In genomic region chr13:100210540-100210939, GRCm38 (mm10) we compare ENCODE assay signal across 9 mouse cellular contexts. TPM values are rescaled to one million over a fixed set of nuclear protein-coding genes. Genes with fewer than 3 reads are reported as not detected.
A peak's percentile ranks its signal among the peaks of the same experiment; 100 is the strongest.
DNase-seq lines count a peak whose midpoint lies in the region; ATAC-seq lines count a peak whose summit lies in the region.
"Had no signal": no experiment of that assay in that cellular context is flagged by ENCODE, and none has a peak within 500 bp of the region (broad histone marks: within the 10 kb centered on the region; RNA-seq: fewer than 3 reads in every experiment).

No protein-coding gene starts in this region.

- no peak overlapping the region for H3K9ac ChIP-seq in midbrain, embryonic 11.5 days (ENCODE audit: low read length)
- no peak overlapping the region for H3K9ac ChIP-seq in limb, embryonic 11.5 days (ENCODE audit: low read length)
- H3K9ac ChIP-seq: embryonic facial prominence, embryonic 15.5 days had no signal

- WGBS in midbrain, embryonic 10.5 days, result 30% methylated on average over 8 of the region's 8 CpGs
- 41% methylated on average over 8 of the region's 8 CpGs for WGBS in midbrain, embryonic 11.5 days
- WGBS in limb, embryonic 11.5 days, result 33% methylated on average over 8 of the region's 8 CpGs

- H3K27me3 ChIP-seq in midbrain, embryonic 10.5 days (ENCODE audit: low read depth, poor library complexity, severe bottlenecking), result no peaks in the 10 kb centered on the region
- no peaks in the 10 kb centered on the region for H3K27me3 ChIP-seq in midbrain, embryonic 11.5 days (ENCODE audit: control insufficient read depth, insufficient read depth, low read length)
- H3K27me3 ChIP-seq in limb, embryonic 11.5 days (ENCODE audit: control insufficient read depth, insufficient read depth, low read length), result no peaks in the 10 kb centered on the region
- H3K27me3 ChIP-seq: embryonic facial prominence, embryonic 15.5 days had no signal

- DNase-seq in midbrain, embryonic 10.5 days (ENCODE audit: low spot score), result peak; percentile 20
- DNase-seq in midbrain, embryonic 11.5 days (ENCODE audit: low spot score, missing footprints), result no peak
- peak; percentile 82 for DNase-seq in adipocyte (ENCODE audit: low spot score)
- peak; percentile 83 for DNase-seq in limb, embryonic 11.5 days (ENCODE audit: low spot score)
- DNase-seq in retina, embryonic 14.5 days (ENCODE audit: low spot score), result peak; percentile 51
- no peak for DNase-seq in right cerebral cortex, adult 2 months (ENCODE audit: low spot score in 2 of 2)
- DNase-seq in frontal cortex, postnatal 36 days (ENCODE audit: low spot score in 2 of 2), result no peak

- no peak for ATAC-seq in midbrain, embryonic 11.5 days (ENCODE audit: low FRiP score)
- peak; percentile 93 for ATAC-seq in granulocyte monocyte progenitor cell, adult 5-6 weeks (replicated peaks; ENCODE audit: poor library complexity, severe bottlenecking)
- ATAC-seq in limb, embryonic 11.5 days (ENCODE audit: insufficient number of reproducible peaks, low FRiP score, low TSS enrichment, low read depth), result no peak

- H3K4me3 ChIP-seq in midbrain, embryonic 10.5 days, result no peak overlapping the region
- no peak overlapping the region for H3K4me3 ChIP-seq in midbrain, embryonic 11.5 days (ENCODE audit: low read depth, low read length)
- no peak overlapping the region for H3K4me3 ChIP-seq in limb, embryonic 11.5 days (ENCODE audit: low read depth, low read length)
- H3K4me3 ChIP-seq: embryonic facial prominence, embryonic 15.5 days had no signal

- H3K9me3 ChIP-seq in midbrain, embryonic 10.5 days (replicated peaks), result no peaks in the 10 kb centered on the region
- no peaks in the 10 kb centered on the region for H3K9me3 ChIP-seq in midbrain, embryonic 11.5 days (ENCODE audit: control insufficient read depth, low read length)
- H3K9me3 ChIP-seq in limb, embryonic 11.5 days (ENCODE audit: control insufficient read depth, low read length), result no peaks in the 10 kb centered on the region
- H3K9me3 ChIP-seq: embryonic facial prominence, embryonic 15.5 days had no signal

- H3K27ac ChIP-seq in midbrain, embryonic 10.5 days (replicated peaks), result no peak overlapping the region
- H3K27ac ChIP-seq in midbrain, embryonic 11.5 days (ENCODE audit: low read depth, low read length), result no peak overlapping the region
- H3K27ac ChIP-seq in limb, embryonic 11.5 days (replicated peaks; ENCODE audit: low read depth, low read length), result no peak overlapping the region
- H3K27ac ChIP-seq: embryonic facial prominence, embryonic 15.5 days had no signal

- no peaks in the 10 kb centered on the region for H3K4me1 ChIP-seq in midbrain, embryonic 10.5 days
- H3K4me1 ChIP-seq in midbrain, embryonic 11.5 days (ENCODE audit: control insufficient read depth, insufficient read depth, low read length), result no peaks in the 10 kb centered on the region
- H3K4me1 ChIP-seq in limb, embryonic 11.5 days (ENCODE audit: control insufficient read depth, insufficient read depth, low read length), result no peaks in the 10 kb centered on the region
- H3K4me1 ChIP-seq: embryonic facial prominence, embryonic 15.5 days had no signal

- no peaks in the 10 kb centered on the region for H3K36me3 ChIP-seq in midbrain, embryonic 10.5 days
- no peaks in the 10 kb centered on the region for H3K36me3 ChIP-seq in midbrain, embryonic 11.5 days (ENCODE audit: control insufficient read depth, insufficient read depth, low read length)
- no peaks in the 10 kb centered on the region for H3K36me3 ChIP-seq in limb, embryonic 11.5 days (ENCODE audit: control insufficient read depth, insufficient read depth, low read length)
- H3K36me3 ChIP-seq: embryonic facial prominence, embryonic 15.5 days had no signal

- no peak overlapping the region for H3K4me2 ChIP-seq in midbrain, embryonic 11.5 days
- no peak overlapping the region for H3K4me2 ChIP-seq in limb, embryonic 11.5 days (ENCODE audit: low read depth, severe bottlenecking)
- H3K4me2 ChIP-seq: embryonic facial prominence, embryonic 15.5 days had no signal

RNA-seq across cellular contexts. Expression of gene Naip2, which starts 8.6 kb away (rescaled TPM):
- 0.11 and 0.16 TPM in 2 replicates for polyA plus RNA-seq in midbrain, embryonic 10.5 days (2016; fragmentation: Nextera tagmentation; extraction: Ambion mirVana)
- 0.22 and 0.34 TPM in 2 replicates for polyA plus RNA-seq in midbrain, embryonic 11.5 days (2014; fragmentation: Nextera tagmentation; extraction: Ambion mirVana)
- 31.8 and 36.4 TPM in 2 replicates for total RNA-seq in granulocyte monocyte progenitor cell, adult 5-6 weeks (2014; fragmentation: Nextera tagmentation)
- 41.2 and 41.9 TPM in 2 replicates for total RNA-seq in granulocyte monocyte progenitor cell, adult 5-6 weeks (2017)
- polyA plus RNA-seq in limb, embryonic 11.5 days (2014; fragmentation: Nextera tagmentation; extraction: Ambion mirVana), result 0.19 and 0.41 TPM in 2 replicates

RNA-seq across cellular contexts. Expression of gene Naip5, which starts 35.6 kb away (rescaled TPM):
- 0.07 TPM in 2 replicates for polyA plus RNA-seq in midbrain, embryonic 10.5 days (2016; fragmentation: Nextera tagmentation; extraction: Ambion mirVana)
- polyA plus RNA-seq in midbrain, embryonic 11.5 days (2014; fragmentation: Nextera tagmentation; extraction: Ambion mirVana), result 0.21 and 0.27 TPM in 2 replicates
- total RNA-seq in granulocyte monocyte progenitor cell, adult 5-6 weeks (2014; fragmentation: Nextera tagmentation), result 14.6 and 20.0 TPM in 2 replicates
- 15.0 and 16.5 TPM in 2 replicates for total RNA-seq in granulocyte monocyte progenitor cell, adult 5-6 weeks (2017)
- 0.25 TPM in 1 of 2 replicates, not detected in the other for polyA plus RNA-seq in limb, embryonic 11.5 days (2014; fragmentation: Nextera tagmentation; extraction: Ambion mirVana)

Comparison
In these comparisons a context has a peak if more than half of its experiments do, and no peak if none do; other contexts are left out.
1. DNase-seq: peak in midbrain, embryonic 10.5 days (single experiment), adipocyte (single experiment), limb, embryonic 11.5 days (single experiment) and retina, embryonic 14.5 days (single experiment); none in midbrain, embryonic 11.5 days (single experiment), right cerebral cortex, adult 2 months (0 of 2) and frontal cortex, postnatal 36 days (0 of 2).